In the genomic region with DNA sequence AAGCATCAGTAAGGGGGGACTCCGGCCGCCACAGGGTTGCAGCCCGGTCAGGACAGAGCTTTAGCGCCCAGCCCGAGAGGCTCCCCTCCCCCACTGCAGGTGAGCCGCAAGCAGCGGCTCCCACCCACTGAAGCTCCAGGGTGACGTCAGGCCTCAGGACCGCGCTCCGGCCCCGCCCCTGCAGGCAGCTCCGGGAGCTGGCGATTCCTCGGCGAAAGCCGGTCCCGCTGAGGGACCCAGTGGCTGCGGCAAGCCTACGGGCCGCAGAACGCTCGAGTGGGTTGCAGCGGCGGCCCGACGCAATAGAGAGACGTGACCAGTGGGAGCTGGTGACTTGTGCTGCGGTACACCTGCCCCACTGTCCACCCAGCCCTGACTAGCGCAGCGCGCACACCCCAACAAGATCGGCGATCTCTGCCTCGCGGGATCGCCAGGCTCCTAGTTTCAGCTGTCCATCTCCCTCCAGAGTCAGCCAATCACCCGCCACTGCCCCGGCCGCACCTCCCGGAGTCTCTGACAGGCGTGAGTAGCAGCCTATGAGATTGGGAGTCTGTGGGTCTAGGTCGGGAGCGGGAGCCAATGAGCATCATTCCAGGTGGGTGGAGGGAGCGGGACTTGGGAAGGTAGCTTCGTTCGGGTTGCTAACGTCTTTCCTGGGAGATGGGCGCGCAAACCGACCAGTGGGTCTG, we compare ENCODE assay signal across 8 mouse cellular contexts. TPM values are rescaled to one million over a fixed set of nuclear protein-coding genes. Genes with fewer than 3 reads are reported as not detected.
DNase-seq lines count a peak whose midpoint lies in the region; ATAC-seq and TF ChIP-seq lines count a peak whose summit lies in the region.

A gene (plus strand): TSS at position 239 of the 689 bp plus-strand sequence.

- peak; percentile 99 for ATAC-seq in forebrain, embryonic 16.5 days
- ATAC-seq in liver, postnatal 0 days: peak; percentile 98
- ATAC-seq in neural tube, embryonic 13.5 days (ENCODE audit: low read depth): peak; percentile 99

- WGBS in cerebellum, adult 2 months: under 1% methylated on average over 51 of the region's 51 CpGs
- WGBS in forebrain, embryonic 16.5 days: under 1% methylated on average over 51 of the region's 51 CpGs
- WGBS in liver, postnatal 0 days (ENCODE audit: insufficient replicate concordance): under 1% methylated on average over 50 of the region's 51 CpGs
- WGBS in neural tube, embryonic 13.5 days: under 1% methylated on average over 51 of the region's 51 CpGs

- no peaks in the 10 kb centered on the region for H3K36me3 ChIP-seq in forebrain, embryonic 16.5 days (ENCODE audit: control insufficient read depth, insufficient read depth)
- H3K36me3 ChIP-seq in liver, postnatal 0 days (replicated peaks; ENCODE audit: insufficient read depth, low read length): no peaks in the 10 kb centered on the region
- H3K36me3 ChIP-seq in neural tube, embryonic 13.5 days: no peaks in the 10 kb centered on the region

- H3K4me3 ChIP-seq in cerebellum, adult 2 months (replicated peaks; ENCODE audit: insufficient read depth, low read depth, low read length): peak within 1 kb of the TSS; percentile 91
- H3K4me3 ChIP-seq in forebrain, embryonic 16.5 days (replicated peaks; ENCODE audit: low read length): peak within 1 kb of the TSS; percentile 92
- H3K4me3 ChIP-seq in liver, postnatal 0 days (ENCODE audit: low read depth, low read length): peak within 1 kb of the TSS; percentile 74
- H3K4me3 ChIP-seq in neural tube, embryonic 13.5 days: peak within 1 kb of the TSS; percentile 80

- H3K27ac ChIP-seq in cerebellum, adult 2 months (ENCODE audit: insufficient read depth, low read length): peak within 1 kb of the TSS; percentile 95
- peak within 1 kb of the TSS; percentile 98 for H3K27ac ChIP-seq in forebrain, embryonic 16.5 days (ENCODE audit: low read length)
- H3K27ac ChIP-seq in liver, postnatal 0 days (ENCODE audit: low read depth): peak within 1 kb of the TSS; percentile 92
- H3K27ac ChIP-seq in neural tube, embryonic 13.5 days (replicated peaks): peak within 1 kb of the TSS; percentile 99

- peak within 1 kb of the TSS; percentile 80 for H3K4me2 ChIP-seq in forebrain, embryonic 16.5 days (ENCODE audit: low read length)
- peak within 1 kb of the TSS; percentile 98 for H3K4me2 ChIP-seq in liver, postnatal 0 days (ENCODE audit: low read depth, low read length)
- H3K4me2 ChIP-seq in neural tube, embryonic 13.5 days: peak within 1 kb of the TSS; percentile 71

- intact Hi-C loops in heart, postnatal 25 days (cut with DNase I): loop anchor here (10.0 kb wide), 1 partner anchor 107 kb away; a partner anchor contains a TSS

- TF ChIP-seq EP300 in liver, postnatal 0 days (IDR thresholded peaks at IDR 0.05; ENCODE audit: low read depth): no peak

- no peaks in the 10 kb centered on the region for H3K27me3 ChIP-seq in cerebellum, adult 2 months (ENCODE audit: control insufficient read depth, insufficient read depth, low read length)
- H3K27me3 ChIP-seq in forebrain, embryonic 16.5 days (replicated peaks; ENCODE audit: control insufficient read depth, insufficient read depth, low read length): no peaks in the 10 kb centered on the region
- no peaks in the 10 kb centered on the region for H3K27me3 ChIP-seq in liver, postnatal 0 days (ENCODE audit: insufficient read depth, low read length)
- H3K27me3 ChIP-seq in neural tube, embryonic 13.5 days: no peaks in the 10 kb centered on the region

- DNase-seq in MEL-GATA-1-ER (ENCODE audit: extremely low read depth, low read depth): peak; percentile 99
- peak; percentile 99 to 100 for DNase-seq in cerebellum, adult 2 months
- DNase-seq in heart, postnatal 25 days (ENCODE audit: low spot score): peak; percentile 98
- peak; percentile 100 for DNase-seq in layer of hippocampus, adult 11-12 months (ENCODE audit: low spot score)
- peak; percentile 95 for DNase-seq in liver, postnatal 0 days
- DNase-seq in telencephalon, adult 2 months (ENCODE audit: low read depth, low spot score): peak; percentile 100

- no peaks in the 10 kb centered on the region for H3K9me3 ChIP-seq in forebrain, embryonic 16.5 days (ENCODE audit: control insufficient read depth, low read length)
- H3K9me3 ChIP-seq in liver, postnatal 0 days (ENCODE audit: low read length): no peaks in the 10 kb centered on the region
- H3K9me3 ChIP-seq in neural tube, embryonic 13.5 days: no peaks in the 10 kb centered on the region

- TF ChIP-seq CTCF in cerebellum, adult 2 months (IDR thresholded peaks at IDR 0.05; ENCODE audit: borderline replicate concordance, insufficient read depth, low read depth, low read length): no peak
- TF ChIP-seq CTCF in liver, postnatal 0 days (IDR thresholded peaks at IDR 0.05; ENCODE audit: low read depth): no peak

- TF ChIP-seq POLR2A in cerebellum, adult 2 months (IDR thresholded peaks at IDR 0.05; ENCODE audit: borderline replicate concordance, insufficient read depth, low read length): peak; percentile 98

- H3K4me1 ChIP-seq in cerebellum, adult 2 months (ENCODE audit: control insufficient read depth, insufficient read depth, low read length): no peaks in the 10 kb centered on the region; the same call in 1 of the 2 replicates
- H3K4me1 ChIP-seq in forebrain, embryonic 16.5 days (replicated peaks; ENCODE audit: control insufficient read depth, insufficient read depth, low read length): peaks cover 13% of the 10 kb centered on the region
- peaks cover 26% of the 10 kb centered on the region for H3K4me1 ChIP-seq in liver, postnatal 0 days (ENCODE audit: insufficient read depth)
- H3K4me1 ChIP-seq in neural tube, embryonic 13.5 days (replicated peaks): peaks cover 26% of the 10 kb centered on the region

- peak within 1 kb of the TSS; percentile 97 for H3K9ac ChIP-seq in forebrain, embryonic 16.5 days (replicated peaks; ENCODE audit: low read depth, low read length)
- peak within 1 kb of the TSS; percentile 60 for H3K9ac ChIP-seq in liver, postnatal 0 days (replicated peaks)
- H3K9ac ChIP-seq in neural tube, embryonic 13.5 days: peak within 1 kb of the TSS; percentile 97

RNA-seq across cellular contexts. Expression of the gene that starts here (rescaled TPM):
- 177 and 180 TPM in 2 replicates for polyA plus RNA-seq in cerebellum, adult 2 months (2012; rRNA removed)
- 136 and 141 TPM in 2 replicates for polyA plus RNA-seq in forebrain, embryonic 16.5 days (2015; fragmentation: Nextera tagmentation; extraction: Ambion mirVana)
- 10 to 100 TPM; 30.4 to 32.0 TPM for total RNA-seq in heart, postnatal 25 days (2021)
- 6.8 and 8.0 TPM in 2 replicates for polyA plus RNA-seq in liver, postnatal 0 days (2015; fragmentation: Nextera tagmentation; extraction: Ambion mirVana)
- 76.5 and 94.0 TPM in 2 replicates for polyA plus RNA-seq in neural tube, embryonic 13.5 days (2015; fragmentation: Nextera tagmentation; extraction: Ambion mirVana)

Comparison
In these comparisons a context has a peak if more than half of its experiments do, and no peak if none do; other contexts are left out.
1. Peak in every context shown above with its lines: DNase-seq, ATAC-seq, H3K4me3 ChIP-seq and H3K27ac ChIP-seq.